Mouse (Mus musculus) layer of hippocampus, adult 18-20 months (tissue): ENCODE results near the gene Cavin3. TPM values are rescaled to one million over a fixed set of nuclear protein-coding genes. Genes with fewer than 3 reads are reported as not detected.
A peak's percentile ranks its signal among the peaks of the same experiment; 100 is the strongest.
"Not testable (repeated sequence)": the region's sequence is repeated elsewhere in the genome, so short reads cannot be mapped to it uniquely, and the experiment has no call there.

ENCODE experiments used
- DNase-seq, 2 experiments: peaks; one replicate each; pipeline ENCODE4 v3.0.0; 2022; ENCODE audit warnings: low spot score in 2 of 2
- total RNA-seq, 2 experiments: library from RNA; stranded (reverse); gene quantifications; 2 replicates each; pipeline ENCODE4 v1.2.3; 2021

Gene Cavin3
- total RNA-seq, 2 experiments from 2014 or later = 14.3 to 15.9 TPM

DNA sequence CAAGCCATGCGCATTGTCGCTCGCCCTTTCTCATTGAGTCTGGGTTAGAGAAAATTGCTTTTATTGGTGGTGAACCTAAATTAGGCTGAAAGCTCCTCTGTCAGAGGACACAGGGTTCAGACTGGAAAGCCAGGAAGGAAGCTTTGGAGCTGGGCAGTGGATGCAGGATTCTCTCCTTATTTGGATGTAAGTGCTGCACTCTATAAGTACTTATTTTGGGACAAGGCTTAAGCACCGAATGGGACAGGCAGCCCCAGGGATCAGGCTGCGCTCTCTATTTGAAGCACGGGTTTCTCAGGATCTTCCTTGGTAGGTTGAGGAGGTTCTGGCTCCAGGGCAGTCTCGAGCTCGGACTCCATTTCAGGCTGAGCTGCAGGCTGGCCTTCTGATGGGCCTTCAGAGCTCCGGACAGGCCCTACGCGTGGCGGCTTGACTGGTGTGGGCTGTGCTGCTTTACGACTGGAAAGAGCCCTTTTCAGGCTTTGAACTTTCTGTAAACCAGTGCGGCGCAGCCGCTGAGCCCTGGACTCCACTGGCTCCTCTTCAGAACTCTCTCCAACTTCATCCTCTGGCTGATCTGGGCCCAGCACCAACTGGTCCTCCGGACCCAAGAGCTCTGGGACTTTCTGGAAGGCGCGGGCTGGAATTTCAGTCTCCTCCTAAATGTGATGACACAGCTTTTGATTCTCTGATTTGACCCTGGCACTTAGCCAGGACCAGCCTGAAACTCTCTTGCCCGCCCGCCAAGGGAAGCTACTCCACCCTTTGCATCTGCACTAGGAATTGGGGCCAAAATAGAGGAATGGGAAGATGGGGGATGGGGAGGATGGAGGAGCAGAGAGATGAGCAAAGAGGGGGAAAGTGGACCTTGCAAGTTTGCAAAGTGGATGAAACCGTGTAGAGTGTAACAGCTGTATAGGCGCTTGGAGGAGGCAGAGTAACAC lies 1.3 kb downstream of the Cavin3 start:
- no peak for DNase-seq

DNA sequence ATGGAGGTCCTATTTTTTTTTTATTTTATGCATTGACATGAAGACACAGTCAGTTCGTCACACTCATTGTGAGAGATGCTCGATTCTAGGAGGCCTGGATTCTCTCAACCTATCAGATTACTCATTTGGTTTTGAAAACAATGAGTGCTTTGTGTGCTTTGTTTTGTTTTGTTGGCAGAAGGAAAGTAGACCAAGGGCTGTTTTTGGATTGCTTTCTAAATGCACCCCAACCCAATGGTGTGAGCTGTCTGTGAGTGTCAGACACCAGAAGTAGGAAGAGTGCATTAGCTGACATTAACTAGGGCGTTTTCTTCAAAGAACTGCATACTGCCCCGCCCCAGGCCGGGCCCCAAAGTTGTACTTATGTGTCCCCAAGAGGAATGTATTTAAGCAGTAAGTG lies 2.0 kb downstream of the Cavin3 start:
- DNase-seq = peak in 1 of 2 experiments; percentile 19

DNA sequence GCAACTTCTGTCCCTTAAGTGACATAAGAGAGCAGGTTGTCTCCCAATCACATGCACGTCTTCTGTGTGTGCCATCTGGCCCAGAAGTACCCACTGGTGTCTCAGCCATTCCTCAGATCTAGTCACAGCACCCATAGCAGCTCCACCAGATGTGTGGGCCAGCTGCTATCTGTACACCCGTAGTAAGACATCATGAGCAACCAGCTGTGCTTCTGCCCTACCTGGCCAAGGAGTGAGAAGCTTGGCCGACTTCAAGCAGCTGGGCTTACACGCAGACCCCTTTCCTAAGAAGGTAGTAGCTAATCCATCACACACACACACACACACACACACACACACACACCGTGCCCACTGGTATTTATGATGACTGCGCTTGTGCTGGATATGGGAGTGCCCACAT lies 2.9 kb downstream of the Cavin3 start:
- DNase-seq = no peak

DNA sequence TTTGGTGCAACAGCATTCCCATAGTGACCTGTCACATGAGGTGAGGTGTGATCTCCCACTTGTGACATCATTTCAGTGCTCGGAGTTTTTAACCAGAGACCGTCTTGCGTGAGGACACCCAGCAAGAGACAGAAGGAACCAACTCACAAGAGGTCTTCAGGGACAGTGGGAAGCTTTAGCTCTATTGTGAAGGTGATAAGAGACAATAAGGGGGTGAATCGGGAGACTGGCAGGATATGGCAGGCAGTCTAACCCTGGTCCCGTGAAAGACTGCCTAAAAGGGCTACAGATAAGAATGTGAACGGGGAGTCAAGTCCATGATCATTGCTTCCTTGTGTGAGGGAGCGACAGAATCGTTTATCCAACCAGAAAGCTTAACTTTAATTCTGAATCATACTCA lies 3.8 kb downstream of the Cavin3 start:
- no peak for DNase-seq

DNA sequence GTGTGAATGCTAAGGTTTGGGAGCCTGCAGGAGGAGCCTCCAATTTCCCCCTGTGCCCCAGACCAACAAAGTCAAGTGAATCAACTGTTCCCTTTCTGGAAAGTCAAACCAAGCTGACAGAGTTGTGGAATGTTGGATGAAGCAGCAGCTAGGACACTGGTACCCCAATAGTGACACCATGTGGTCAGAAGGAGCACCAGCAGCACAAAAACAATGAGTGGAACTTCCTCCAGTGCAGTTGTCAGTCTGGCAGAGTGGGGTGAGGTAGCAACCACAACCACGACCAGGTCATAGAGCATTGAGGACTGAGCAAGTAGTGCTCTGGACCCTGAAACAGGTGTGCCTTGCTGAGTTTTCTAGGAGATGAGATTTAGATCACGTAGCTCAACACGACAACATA lies 4.3 kb downstream of the Cavin3 start:
- peak in 1 of 2 experiments; percentile 78 for DNase-seq

DNA sequence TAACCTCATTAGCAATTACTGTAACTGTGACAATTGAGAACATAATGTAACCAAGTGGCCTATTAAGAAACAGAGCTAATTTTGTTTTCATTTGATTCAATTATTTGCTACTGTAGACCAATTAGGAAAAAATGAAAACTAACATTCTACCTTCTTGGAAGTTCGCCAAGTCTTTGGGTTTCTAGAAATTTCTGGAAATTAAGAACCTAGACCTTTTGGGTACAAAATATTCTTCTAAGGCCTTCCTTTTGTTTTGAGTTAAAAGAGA lies 4.7 kb downstream of the Cavin3 start:
- DNase-seq = no peak

DNA sequence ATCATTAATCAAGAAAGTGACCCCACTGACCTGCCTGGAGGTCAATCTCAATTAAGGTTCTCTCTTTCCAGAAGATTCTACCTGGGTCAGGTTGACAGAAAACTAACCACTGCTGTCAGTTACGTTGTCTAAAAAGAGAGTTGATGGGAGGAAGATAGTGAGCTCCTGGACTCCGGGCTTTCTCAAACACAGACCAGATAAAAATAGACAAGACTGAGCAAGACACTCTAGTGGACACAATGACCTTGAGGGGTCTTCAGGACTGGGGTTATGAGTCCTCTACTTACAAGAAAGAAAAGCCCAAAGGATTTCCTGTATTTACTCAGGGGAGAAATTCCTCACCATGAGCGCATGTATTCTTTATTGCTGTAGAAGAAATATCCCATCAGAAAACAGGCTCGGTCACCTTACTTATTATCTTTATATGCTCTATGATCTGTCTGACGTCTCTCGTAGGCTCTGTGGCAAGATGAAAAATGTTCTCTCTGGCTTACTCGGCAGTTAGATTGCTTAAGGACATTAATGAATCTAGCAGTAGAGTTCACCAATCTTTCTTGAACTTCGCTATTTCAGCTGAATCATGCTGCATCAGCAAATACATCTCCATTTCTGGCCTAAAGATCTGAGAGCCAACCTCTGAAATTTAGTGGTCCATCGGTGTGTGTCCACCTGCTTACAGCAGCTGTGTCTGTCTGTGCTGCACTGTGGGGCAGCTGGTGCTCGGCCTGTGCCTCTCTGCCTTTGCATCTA lies 5.2 kb downstream of the Cavin3 start:
- no peak for DNase-seq

DNA sequence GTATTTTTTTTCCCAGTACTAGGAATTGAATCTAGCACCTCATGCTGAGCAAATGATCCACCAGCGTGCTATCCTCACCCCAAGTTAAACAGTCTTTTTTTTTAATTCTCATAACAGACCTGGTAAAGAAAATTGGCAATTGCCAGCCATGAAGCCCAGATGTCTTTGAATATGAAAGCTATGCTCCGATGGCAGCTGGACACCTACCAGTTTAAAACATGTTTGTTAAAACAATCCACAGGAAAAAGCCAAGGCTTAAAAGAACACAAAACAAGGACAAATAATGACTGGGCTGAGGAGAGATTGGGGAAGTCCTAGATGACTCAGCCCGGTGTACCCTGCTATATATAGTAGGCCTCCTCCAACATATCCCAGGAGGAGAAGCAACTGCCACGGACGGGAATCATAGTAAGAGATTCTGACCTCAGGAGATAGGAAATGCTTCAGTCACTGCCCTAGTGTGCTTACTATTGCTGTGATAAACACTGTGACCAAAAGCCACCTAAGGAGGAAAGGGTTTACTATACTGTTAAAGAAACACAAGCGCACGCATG lies 6.6 kb downstream of the Cavin3 start:
- DNase-seq = no peak

DNA sequence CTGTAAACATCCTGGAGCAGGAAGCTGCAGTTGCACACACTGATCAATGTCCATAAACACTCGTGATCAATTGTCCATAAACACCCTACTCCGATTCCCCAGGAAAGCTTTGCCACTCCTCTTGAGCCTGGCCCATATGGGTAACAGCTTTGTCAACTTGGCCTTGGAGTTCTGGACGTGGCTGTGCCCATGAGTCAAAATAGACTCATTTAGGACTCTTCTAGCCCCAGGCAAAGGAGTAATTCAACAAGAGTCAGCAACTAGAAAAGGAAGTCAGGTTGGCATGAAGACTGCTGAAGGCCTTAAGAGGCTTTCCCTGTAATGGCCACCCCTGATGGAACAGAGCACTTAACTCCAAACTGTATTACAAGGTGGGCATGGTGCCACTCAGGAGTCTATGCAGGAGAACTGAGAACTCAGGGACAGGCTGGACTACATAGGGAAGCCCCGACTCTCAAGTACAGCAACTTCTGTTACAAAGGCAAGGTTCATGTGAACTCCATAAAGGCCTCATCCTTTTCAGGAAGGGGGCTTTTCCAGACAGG lies 7.3 kb downstream of the Cavin3 start:
- DNase-seq = no peak

DNA sequence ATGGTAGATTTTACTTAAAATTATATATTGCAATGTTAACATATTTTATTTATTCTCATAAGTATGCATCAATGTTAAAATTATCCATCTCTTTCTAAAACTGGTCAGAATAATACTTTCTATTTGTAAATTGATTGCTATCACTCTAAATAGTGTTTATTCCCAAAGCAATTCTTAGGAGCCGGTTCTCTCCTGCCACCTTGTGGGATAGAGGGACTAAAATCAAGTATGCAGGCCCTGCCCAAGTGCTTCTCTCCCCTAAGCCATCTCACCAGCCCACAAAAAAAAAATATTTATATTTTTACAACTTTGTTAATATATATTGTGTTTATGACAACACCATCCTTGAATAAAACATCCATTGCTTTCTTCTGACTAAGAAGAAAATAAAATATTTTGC lies 9.5 kb downstream of the Cavin3 start:
- DNase-seq = peak; percentile 7 to 42

DNA sequence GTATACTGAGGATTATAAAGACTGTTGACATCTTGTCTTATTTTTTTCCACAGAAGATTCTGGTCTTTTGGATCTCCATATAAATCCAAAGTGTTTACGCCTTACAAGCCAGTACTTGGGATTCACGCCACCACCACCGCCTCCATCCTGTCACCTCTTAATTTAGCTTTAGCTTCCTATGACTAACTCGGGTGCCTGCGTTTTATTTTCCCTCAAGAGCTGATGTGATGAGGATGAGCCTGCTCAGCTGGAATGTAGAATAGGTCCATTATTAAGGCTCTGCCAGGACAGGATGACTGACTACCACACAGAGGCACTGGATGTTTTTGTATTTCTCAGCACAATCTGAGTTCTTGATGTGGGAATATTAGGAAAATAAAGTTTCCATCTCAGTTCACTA lies 16.6 kb downstream of the Cavin3 start:
- DNase-seq = peak in 1 of 2 experiments; percentile 28

DNA sequence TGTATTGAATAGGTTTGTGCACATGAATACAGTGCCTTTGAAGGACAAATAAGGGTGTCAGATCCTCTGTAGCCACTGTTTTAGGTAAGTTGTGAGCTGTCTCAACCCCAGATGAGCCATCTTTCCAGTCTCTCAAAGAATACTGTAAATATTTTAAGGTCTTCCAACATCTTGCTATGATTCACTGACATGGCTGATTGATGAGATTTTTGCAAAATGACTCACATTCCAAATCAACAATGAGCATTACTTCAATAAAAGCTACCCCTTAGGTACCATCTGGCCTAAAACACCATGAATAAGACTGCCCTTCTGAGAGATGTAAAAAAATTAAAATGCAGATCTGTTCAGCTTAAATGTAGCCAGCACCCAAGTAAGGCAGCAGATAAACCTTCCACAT lies 23.6 kb downstream of the Cavin3 start:
- DNase-seq = no peak

DNA sequence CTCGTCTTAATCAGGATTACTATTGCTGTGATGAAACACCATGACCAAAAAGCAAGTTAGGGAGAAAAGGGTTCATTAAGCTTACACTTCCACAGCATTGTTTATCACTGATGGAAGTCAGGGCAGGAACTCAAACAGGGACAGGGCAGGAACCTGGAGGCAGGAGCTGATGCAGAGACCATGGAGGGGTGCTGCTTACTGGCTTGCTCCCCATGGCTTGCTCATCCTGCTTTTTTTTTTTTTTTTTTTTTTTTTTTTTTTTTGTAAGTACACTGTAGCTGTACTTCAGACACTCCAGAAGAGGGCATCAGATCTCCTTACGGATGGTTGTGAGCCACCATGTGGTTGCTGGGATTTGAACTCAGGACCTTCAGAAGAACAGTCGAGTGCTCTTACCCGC lies 28.8 kb downstream of the Cavin3 start:
- not testable (repeated sequence) for DNase-seq

DNA sequence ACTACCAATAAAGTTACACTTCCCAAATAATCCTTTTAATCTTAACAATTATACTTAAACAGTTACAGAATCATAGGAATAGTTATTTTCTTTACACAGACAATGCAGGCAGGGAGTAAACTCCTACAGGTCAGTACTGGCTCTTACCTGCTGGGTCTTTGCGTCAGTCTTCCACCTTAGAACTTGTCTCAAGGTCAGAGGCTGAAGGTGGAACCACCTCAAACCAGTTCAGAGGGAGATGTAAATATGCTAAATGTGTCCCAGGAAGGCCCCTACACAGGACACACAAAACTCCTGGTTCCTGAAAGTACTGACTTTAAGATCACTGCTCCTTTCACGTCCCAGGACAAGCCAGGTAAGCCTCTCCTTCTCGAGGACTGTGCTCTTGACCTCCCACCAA lies 37.0 kb downstream of the Cavin3 start:
- DNase-seq = no peak

DNA sequence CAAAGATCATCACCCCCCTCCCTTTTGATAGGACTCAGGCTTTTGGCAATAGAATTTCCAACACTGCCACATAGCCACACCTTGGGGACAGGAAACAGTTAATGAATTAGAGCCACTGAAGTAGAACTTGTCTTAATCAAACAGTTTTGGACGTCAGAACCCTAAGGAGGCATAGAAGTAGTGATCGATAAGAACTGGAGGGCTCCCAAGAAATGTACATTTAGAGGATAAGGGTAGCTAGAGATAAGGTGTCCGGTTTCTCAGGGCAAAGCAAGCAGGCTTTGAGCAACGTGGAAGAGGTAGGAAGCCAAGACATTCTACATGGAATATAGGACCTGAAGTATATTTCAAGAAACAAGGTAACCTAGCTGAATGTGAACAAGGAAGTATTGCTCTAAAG lies 40.7 kb downstream of the Cavin3 start:
- DNase-seq = no peak

DNA sequence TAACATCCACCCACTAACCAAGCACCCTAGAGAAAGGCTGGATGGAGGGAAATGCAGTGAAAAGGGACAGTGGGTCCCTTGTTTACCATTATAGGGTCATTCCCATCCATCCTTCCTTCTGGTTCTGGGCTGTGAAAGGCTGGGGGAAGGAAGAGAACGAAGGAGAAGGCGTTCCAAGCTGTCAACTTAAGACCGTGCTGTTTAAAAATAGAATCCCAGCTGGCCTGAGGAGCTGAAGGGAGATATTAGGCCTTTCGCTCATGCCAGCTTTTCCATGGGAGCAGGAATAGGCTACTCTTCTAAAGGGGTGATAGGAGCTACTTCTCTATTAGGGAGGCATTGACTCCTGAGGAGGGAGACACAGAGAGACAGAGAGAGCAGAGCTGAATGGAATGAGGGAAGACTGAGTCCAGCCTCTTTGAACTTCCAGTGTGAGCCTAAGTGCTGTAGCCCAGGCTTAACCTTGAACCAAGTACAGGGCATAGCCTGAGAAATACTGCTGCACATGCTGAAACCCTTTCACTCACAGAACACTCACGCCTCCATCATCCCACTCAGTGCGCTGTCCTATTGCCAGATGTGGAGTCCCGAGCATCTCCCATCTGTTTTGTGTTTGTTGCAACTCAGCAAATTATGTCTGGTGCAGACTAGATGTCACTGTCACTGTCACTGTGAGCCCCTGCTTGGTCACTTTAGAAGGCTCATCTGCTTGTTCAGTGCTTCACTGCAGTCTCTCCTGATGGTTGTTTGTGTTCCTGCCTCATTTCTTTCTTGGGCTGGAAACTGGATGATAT lies 43.9 kb downstream of the Cavin3 start:
- no peak for DNase-seq

DNA sequence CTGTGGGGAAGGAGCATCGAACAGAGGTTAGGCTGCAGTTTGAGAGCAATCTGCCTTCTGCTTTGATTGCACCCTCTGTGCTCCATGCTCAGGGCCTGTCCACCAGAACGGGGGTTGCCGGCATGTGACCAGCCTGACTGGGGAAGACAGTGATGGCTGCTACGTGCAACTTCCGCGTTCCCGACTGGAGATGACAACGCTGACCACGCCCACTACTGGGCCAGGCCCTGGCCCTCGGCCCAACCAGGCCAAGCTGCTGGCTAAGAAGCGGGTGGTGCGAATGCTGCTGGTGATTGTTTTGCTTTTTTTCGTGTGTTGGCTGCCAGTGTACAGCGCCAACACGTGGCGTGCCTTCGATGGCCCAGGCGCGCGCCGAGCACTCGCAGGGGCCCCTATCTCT lies 47.3 kb downstream of the Cavin3 start:
- DNase-seq = no peak

DNA sequence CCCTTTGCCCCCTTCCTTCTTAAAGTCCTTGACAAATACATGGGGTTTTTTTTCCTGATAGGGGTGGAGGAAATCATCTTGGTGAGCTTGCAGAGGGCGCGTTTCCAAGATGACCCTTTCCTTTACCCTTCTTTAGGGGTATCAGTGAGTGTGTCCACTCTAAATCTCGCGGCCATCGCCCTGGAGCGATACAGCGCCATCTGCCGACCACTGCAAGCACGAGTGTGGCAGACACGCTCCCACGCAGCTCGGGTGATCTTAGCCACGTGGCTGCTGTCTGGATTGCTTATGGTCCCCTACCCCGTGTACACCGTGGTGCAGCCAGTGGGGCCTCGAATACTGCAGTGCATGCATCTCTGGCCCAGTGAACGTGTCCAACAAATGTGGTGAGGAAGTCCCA lies 48.2 kb downstream of the Cavin3 start:
- no peak for DNase-seq

DNA sequence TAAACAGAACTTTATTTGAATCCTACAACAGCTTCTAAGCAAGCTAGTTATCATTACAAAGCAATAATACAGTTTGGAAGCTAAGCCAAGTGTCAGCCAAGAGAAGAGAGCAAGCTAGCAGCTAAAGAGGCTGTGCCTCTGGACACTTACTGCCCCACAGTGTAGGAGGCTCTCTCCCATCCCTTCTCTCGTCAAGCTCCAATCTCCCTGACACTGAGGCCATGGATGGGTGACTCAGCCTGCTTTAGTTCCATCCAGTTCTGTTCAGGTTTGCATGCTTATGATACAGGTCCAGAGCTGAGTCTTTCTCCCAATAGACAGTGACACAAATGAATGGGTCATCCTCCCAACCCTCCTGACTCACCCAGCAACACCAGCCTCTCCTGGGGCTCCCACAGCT lies 50.0 kb downstream of the Cavin3 start:
- no peak for DNase-seq
